Mouse (Mus musculus) intestine, postnatal 0 days (tissue): ENCODE measurements around the gene Mypn. TPM values are rescaled to one million over a fixed set of nuclear protein-coding genes. Genes with fewer than 3 reads are reported as not detected.

Experiments used
- ATAC-seq: fragments of 200-750 bp; cut with Nextera tagmentation; 2 replicates; pipeline ENCODE4 v1.8.0; 2017; ENCODE audit warnings: mild to moderate bottlenecking, moderate TSS enrichment, moderate library complexity
- H3K27ac ChIP-seq: fragments of 300-500 bp; sonication (generic); 2 replicates; pipeline ENCODE4 v1.5.1; 2014; ENCODE audit warnings: mild to moderate bottlenecking, low read depth, low read length, moderate library complexity
- H3K27me3 ChIP-seq: fragments of 300-500 bp; sonication (generic); replicated peaks from 2 replicates; pipeline ENCODE4 v1.6.1; 2014; ENCODE audit warnings: low read length, mixed read lengths; ENCODE audit not compliant: control insufficient read depth, insufficient read depth
- H3K36me3 ChIP-seq: fragments of 300-500 bp; sonication (generic); 2 replicates; pipeline ENCODE4 v1.6.1; 2014; ENCODE audit warnings: mild to moderate bottlenecking, moderate library complexity; ENCODE audit not compliant: control insufficient read depth, insufficient read depth
- H3K4me1 ChIP-seq: fragments of 300-500 bp; sonication (generic); replicated peaks from 2 replicates; pipeline ENCODE4 v1.6.1; 2014; ENCODE audit warnings: antibody characterized with exemption, low read length, mixed read lengths; ENCODE audit not compliant: control insufficient read depth, insufficient read depth
- H3K4me2 ChIP-seq: fragments of 300-500 bp; sonication (generic); replicated peaks from 2 replicates; pipeline ENCODE4 v1.6.1; 2014; ENCODE audit warnings: low read depth, mild to moderate bottlenecking, moderate library complexity
- H3K4me3 ChIP-seq: fragments of 300-500 bp; sonication (generic); 2 replicates; pipeline ENCODE4 v1.5.1; 2014; ENCODE audit warnings: low read depth, low read length
- H3K9ac ChIP-seq: fragments of 300-500 bp; sonication (generic); 2 replicates; pipeline ENCODE4 v1.6.1; 2014; ENCODE audit warnings: mild to moderate bottlenecking, low read depth, low read length
- H3K9me3 ChIP-seq: fragments of 300-500 bp; sonication (generic); 2 replicates; pipeline ENCODE4 v1.6.1; 2016; ENCODE audit warnings: mixed run types; ENCODE audit not compliant: control insufficient read depth
- CTCF ChIP-seq: sonication (generic); IDR thresholded peaks from 2 replicates; pipeline ENCODE4 v1.5.1; 2016; ENCODE audit warnings: low read depth, mild to moderate bottlenecking, control low read depth, antibody characterized with exemption, moderate library complexity
- WGBS: fragments of 180-500 bp; shearing (Covaris S2); extraction: QIAGEN DNeasy Blood & Tissue Kit; methylation state at CpG from one replicate; pipeline ENCODE4 v1.1.7; 2014; 5-methylcytosine and 5-hydroxymethylcytosine counted together
- polyA plus RNA-seq: library from polyadenylated mRNA; unstranded; fragments of >200 nt; fragmentation: Nextera tagmentation; extraction: Ambion mirVana; gene quantifications from 2 replicates; pipeline ENCODE4 v1.2.1, GENCODE M21; 2015

The Mypn gene
- polyA plus RNA-seq, 1 experiment from 2014 or later: 0.03 TPM

DNA sequence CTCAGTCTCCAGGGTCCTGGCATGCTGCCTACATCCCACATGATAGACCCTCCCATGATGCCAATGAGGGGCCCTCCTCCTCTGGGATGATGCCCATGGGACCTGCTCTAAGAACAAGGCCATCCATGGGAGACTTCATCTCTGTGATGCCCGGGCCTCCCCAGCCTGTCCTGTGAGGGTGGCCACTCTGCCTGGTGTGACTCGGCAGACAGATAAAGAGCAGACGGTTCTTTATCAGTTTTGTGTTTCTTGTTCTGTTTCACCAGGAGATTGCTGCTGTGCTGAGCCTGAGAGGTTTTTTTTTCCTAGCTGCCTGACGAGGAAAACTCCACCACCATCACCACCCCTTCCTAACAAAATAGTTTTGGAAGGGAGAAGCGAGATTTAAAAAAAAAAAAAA is 42.5 kb downstream of the Mypn start:
- Histone ChIP-seq H3K9me3 (no peaks in the 10 kb centered on the region), H3K9ac (no peak overlapping the region), H3K4me2 (no peak overlapping the region), H3K27ac (no peak overlapping the region), H3K36me3 (0 out of 2 replicates have a peak, but pooled peaks cover 5% of the 10 kb centered on the region), H3K4me1 (no peaks in the 10 kb centered on the region), H3K27me3 (no peaks in the 10 kb centered on the region), H3K4me3 (no peak overlapping the region)
- TF ChIP-seq CTCF: no peak
- ATAC-seq: no peak
- WGBS: 36% methylated on average over 5 of the region's 5 CpGs

DNA sequence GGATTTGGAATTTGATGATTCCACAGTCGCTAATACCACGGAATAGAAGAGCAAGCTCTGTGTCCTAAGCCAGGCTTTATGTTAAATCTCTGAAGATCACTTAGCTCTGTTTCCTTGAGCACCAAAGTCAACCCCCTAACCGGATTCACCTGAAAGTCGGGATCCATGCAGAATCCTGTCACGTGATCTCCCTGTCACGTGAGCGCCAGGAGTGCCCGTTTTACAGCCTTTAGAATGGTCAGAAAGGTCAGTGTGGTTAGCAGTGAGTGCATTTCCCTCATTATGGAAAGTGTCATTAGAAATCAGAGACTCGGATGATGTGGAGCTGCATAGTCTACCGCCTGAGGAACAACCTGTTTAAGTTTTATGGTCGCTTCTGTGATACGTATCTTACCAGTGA is 43.1 kb downstream of the Mypn start:
- Histone ChIP-seq H3K36me3 (0 out of 2 replicates have a peak, but pooled peaks cover 5% of the 10 kb centered on the region), H3K4me3 (no peak overlapping the region), H3K27me3 (no peaks in the 10 kb centered on the region), H3K4me1 (no peaks in the 10 kb centered on the region), H3K9me3 (no peaks in the 10 kb centered on the region), H3K27ac (no peak overlapping the region), H3K4me2 (no peak overlapping the region), H3K9ac (no peak overlapping the region)
- no peak for TF ChIP-seq CTCF
- 54% methylated on average over 12 of the region's 12 CpGs for WGBS
- no peak for ATAC-seq

DNA sequence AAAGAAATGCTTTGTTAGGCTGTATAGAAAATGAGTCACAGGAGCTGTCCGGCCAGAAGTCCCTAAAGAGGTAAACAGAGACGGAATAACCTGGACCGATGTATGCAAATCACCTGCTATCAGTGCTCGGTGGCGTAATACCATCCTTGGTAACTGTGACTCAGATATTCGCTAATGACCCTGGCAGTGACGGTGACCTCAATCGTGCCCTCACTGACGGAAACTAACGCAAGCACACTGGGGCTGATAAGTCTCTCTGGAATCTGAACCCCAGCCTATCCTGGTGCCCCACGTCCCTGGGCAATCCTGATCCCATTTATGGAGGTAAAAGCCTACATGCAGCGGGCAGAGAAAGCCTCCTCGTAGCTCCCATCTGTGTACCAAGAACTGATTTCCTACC is 45.6 kb downstream of the Mypn start:
- no peaks in the 10 kb centered on the region for H3K4me1 ChIP-seq
- 38% methylated on average over 13 of the region's 13 CpGs for WGBS
- no peaks in the 10 kb centered on the region for H3K27me3 ChIP-seq
- H3K4me2 ChIP-seq: no peak overlapping the region
- peak; percentile 96 for ATAC-seq
- no peaks in the 10 kb centered on the region for H3K36me3 ChIP-seq
- TF ChIP-seq CTCF: no peak
- H3K4me3 ChIP-seq: no peak overlapping the region
- H3K9ac ChIP-seq: no peak overlapping the region
- H3K27ac ChIP-seq: no peak overlapping the region
- no peaks in the 10 kb centered on the region for H3K9me3 ChIP-seq

DNA sequence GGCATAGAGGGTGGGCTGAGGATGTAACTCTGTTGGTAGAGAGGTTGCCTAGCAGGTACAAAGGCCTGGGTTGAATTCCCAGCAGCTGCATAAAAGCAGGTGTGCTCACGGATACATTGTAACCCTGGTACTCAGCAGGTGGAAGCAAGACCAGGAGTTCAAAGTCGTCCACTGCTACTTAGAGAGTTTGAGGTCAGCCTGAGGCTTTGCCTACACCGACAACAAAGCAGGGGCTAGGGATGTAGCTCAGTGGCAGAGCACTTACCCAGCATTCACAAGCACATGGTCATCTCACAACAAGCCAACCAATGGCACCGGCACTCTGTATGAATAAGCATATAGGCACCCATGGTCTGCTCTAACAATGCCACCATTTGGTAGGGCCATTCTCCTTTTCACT is 46.3 kb downstream of the Mypn start:
- no peaks in the 10 kb centered on the region for H3K27me3 ChIP-seq
- no peak overlapping the region for H3K4me2 ChIP-seq
- WGBS: 81% methylated on average over 4 of the region's 4 CpGs
- H3K9ac ChIP-seq: no peak overlapping the region
- no peak overlapping the region for H3K27ac ChIP-seq
- no peaks in the 10 kb centered on the region for H3K4me1 ChIP-seq
- ATAC-seq: no peak
- H3K36me3 ChIP-seq: no peaks in the 10 kb centered on the region
- H3K4me3 ChIP-seq: no peak overlapping the region
- no peaks in the 10 kb centered on the region for H3K9me3 ChIP-seq
- no peak for TF ChIP-seq CTCF

DNA sequence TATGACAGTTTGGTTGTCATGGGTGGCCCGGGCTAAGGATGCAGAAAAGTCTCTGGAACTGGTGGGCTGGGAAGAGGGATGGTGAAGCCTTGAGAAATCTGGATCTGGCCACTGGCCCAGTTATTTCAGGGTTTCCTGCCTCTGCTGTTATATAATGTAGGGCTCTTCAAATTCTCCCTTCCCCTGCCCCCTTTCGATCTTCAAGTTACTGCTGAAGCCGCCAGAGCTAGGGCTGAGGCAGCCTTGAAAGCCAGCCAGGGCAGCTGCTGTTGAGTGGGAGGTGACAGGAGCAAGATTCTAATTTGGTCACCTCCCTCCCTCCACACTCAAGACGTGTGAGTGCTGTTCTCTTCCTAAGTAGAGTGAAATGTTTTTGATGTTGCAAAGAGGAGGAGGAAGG is 46.8 kb downstream of the Mypn start:
- H3K4me3 ChIP-seq: no peak overlapping the region
- H3K9me3 ChIP-seq: no peaks in the 10 kb centered on the region
- H3K4me2 ChIP-seq: no peak overlapping the region
- H3K27me3 ChIP-seq: no peaks in the 10 kb centered on the region
- H3K36me3 ChIP-seq: no peaks in the 10 kb centered on the region
- no peak overlapping the region for H3K9ac ChIP-seq
- H3K27ac ChIP-seq: no peak overlapping the region
- ATAC-seq: no peak
- no peaks in the 10 kb centered on the region for H3K4me1 ChIP-seq
- TF ChIP-seq CTCF: no peak
- 61% methylated on average over 4 of the region's 4 CpGs for WGBS

DNA sequence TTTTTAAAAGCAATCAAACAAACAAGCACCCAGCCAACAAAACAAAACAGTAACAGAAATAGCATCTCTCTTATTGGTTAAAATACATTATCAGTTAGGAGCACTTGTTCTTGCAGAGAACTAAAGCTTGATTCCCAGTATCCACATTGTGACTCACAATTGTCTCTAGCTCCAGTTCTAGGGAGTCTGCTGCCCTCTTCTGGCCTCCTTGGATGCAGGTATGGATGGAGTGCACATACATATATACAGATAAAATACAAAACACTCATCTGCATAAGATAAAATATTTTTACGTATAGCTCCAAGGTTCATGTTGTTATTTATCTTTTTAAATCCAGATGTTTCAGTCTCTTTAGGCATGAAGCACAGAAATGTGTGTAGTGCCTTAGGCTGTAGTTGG is 47.4 kb downstream of the Mypn start:
- 96% methylated on average over 1 of the region's 1 CpGs for WGBS
- Histone ChIP-seq H3K4me1 (no peaks in the 10 kb centered on the region), H3K4me3 (no peak overlapping the region), H3K4me2 (no peak overlapping the region), H3K9me3 (no peaks in the 10 kb centered on the region), H3K27me3 (no peaks in the 10 kb centered on the region), H3K36me3 (no peaks in the 10 kb centered on the region), H3K9ac (no peak overlapping the region), H3K27ac (no peak overlapping the region)
- no peak for ATAC-seq
- peak; percentile 36 for TF ChIP-seq CTCF
